Mouse (Mus musculus) small intestine, adult 2 months (tissue): ENCODE results near the gene Dph5.

Experiments used
- CTCF ChIP-seq: fragments of 200-500 bp; IDR thresholded peaks from 2 replicates; pipeline ENCODE4 v1.5.1; 2012; ENCODE audit warnings: low read depth, mild to moderate bottlenecking, control low read depth, inconsistent platforms, low read length, moderate library complexity, mixed read lengths; ENCODE audit not compliant: insufficient replicate concordance, insufficient read length; ENCODE audit errors: extremely low read depth
- POLR2A ChIP-seq: fragments of 200-500 bp; IDR thresholded peaks from 2 replicates; pipeline ENCODE4 v1.6.1; 2012; ENCODE audit warnings: low read depth, mild to moderate bottlenecking, control low read depth, inconsistent platforms, low read length, moderate library complexity

DNA sequence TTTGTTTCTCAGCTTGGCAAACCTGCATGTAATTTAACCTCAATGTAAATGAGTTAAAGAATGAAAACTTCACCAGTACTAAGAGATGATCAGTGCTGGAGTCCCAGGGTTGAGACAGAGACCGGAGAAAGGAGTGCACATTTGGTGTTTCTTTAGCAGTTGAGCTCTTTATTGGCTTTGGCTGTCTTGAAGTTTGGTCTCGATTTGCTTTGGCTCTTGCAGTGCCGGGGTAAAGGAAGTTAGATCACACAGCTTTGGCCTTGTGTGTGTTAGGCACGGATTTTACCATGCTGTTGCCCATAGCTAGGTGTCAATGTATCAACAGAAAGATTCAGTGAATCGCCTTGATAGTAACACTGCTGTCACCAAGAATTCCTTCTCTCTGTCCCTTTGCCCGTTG, 44.1 kb downstream of the Dph5 start:
- TF ChIP-seq CTCF (no peak), POLR2A (no peak)
